Comparison of ENCODE assay signal across 11 mouse cellular contexts in the genomic region with DNA sequence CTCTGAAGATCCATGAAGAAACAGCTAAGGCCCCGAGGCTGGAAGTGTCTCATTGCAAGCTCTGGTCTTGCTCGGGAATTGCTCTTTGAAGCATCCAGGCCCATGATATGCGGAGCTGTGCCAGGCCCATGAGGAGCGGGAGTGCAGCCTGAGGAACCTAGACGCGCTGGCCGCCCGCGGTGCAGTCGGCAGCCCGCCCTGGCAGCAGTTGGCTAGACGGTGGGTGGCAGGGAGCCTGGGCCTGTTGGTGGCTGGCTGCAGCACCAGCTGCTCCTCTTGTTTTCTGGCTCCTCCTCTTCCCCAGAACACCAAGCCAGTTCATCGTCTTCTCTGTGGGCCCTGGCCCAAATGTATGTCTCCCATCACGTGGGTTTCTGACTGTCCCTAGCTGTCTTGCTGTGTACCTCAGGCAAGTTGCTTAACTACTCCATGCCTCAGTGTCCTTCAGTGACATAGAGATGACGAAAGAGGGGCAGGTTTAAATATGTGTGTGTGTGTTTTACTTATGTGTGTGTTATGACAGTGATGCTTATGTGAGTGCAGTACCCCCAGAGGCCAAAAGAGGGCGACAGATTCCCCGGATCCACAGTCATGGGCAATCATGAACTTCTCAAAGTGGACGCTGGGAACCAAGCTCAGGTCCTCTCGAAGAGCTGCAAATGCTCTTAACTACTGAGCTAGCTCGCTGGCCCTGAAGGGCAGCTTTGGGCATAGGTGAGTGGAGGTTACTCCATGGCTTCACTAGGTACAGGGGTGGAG. TPM values are rescaled to one million over a fixed set of nuclear protein-coding genes. Genes with fewer than 3 reads are reported as not detected.
DNase-seq lines count a peak whose midpoint lies in the region; ATAC-seq and TF ChIP-seq lines count a peak whose summit lies in the region.
"Had no signal": no experiment of that assay in that cellular context is flagged by ENCODE, and none has a peak within 500 bp of the region (broad histone marks: within the 10 kb centered on the region; RNA-seq: fewer than 3 reads in every experiment).

No protein-coding gene starts in this region.

- peak; percentile 48; the same call in 1 of the 2 replicates for ATAC-seq in hindbrain, embryonic 16.5 days
- no peak for ATAC-seq in hindbrain, embryonic 12.5 days (ENCODE audit: low FRiP score)
- no peak for ATAC-seq in lung, embryonic 14.5 days (ENCODE audit: insufficient read depth)
- ATAC-seq in CD4-positive, CD25-positive, alpha-beta regulatory T cell, adult 4 months, result no peak

- 90% methylated on average over 20 of the region's 20 CpGs for WGBS in hindbrain, embryonic 16.5 days
- 89% methylated on average over 20 of the region's 20 CpGs for WGBS in hindbrain, embryonic 12.5 days
- WGBS in lung, embryonic 14.5 days, result 90% methylated on average over 20 of the region's 20 CpGs

- H3K9me3 ChIP-seq in hindbrain, embryonic 16.5 days (ENCODE audit: control insufficient read depth, low read length), result peaks cover 7% of the 10 kb centered on the region; the same call in 1 of the 2 replicates
- peaks cover 10% of the 10 kb centered on the region; the same call in 1 of the 2 replicates for H3K9me3 ChIP-seq in hindbrain, embryonic 12.5 days (replicated peaks)
- peaks cover 6% of the 10 kb centered on the region; the same call in 1 of the 2 replicates for H3K9me3 ChIP-seq in lung, embryonic 14.5 days (ENCODE audit: low read depth, low read length)

- H3K4me1 ChIP-seq in hindbrain, embryonic 16.5 days (ENCODE audit: control insufficient read depth, insufficient read depth, low read depth, low read length), result no peaks in the 10 kb centered on the region
- H3K4me1 ChIP-seq in hindbrain, embryonic 12.5 days, result no peaks in the 10 kb centered on the region
- no peaks in the 10 kb centered on the region for H3K4me1 ChIP-seq in lung, embryonic 14.5 days (ENCODE audit: insufficient read depth)

- no peak overlapping the region for H3K4me3 ChIP-seq in hindbrain, embryonic 16.5 days (ENCODE audit: low read length)
- no peak overlapping the region for H3K4me3 ChIP-seq in hindbrain, embryonic 12.5 days
- H3K4me3 ChIP-seq in lung, embryonic 14.5 days (ENCODE audit: low read depth, low read length), result no peak overlapping the region
- H3K4me3 ChIP-seq: erythroblast, embryonic 14.5 days had no signal

- no peaks in the 10 kb centered on the region for H3K27me3 ChIP-seq in hindbrain, embryonic 16.5 days (replicated peaks; ENCODE audit: control insufficient read depth, insufficient read depth, low read length)
- no peaks in the 10 kb centered on the region for H3K27me3 ChIP-seq in hindbrain, embryonic 12.5 days
- no peaks in the 10 kb centered on the region for H3K27me3 ChIP-seq in lung, embryonic 14.5 days (ENCODE audit: insufficient read depth, low read length)

- H3K4me2 ChIP-seq in hindbrain, embryonic 16.5 days (ENCODE audit: low read length), result no peak overlapping the region
- H3K4me2 ChIP-seq in hindbrain, embryonic 12.5 days (replicated peaks), result no peak overlapping the region
- H3K4me2 ChIP-seq in lung, embryonic 14.5 days, result no peak overlapping the region

- TF ChIP-seq CTCF in lung, embryonic 14.5 days (IDR thresholded peaks at IDR 0.05; ENCODE audit: low read depth), result peak; percentile 45

- no peak overlapping the region for H3K27ac ChIP-seq in hindbrain, embryonic 16.5 days (ENCODE audit: low read depth, low read length)
- H3K27ac ChIP-seq in hindbrain, embryonic 12.5 days, result no peak overlapping the region
- no peak overlapping the region for H3K27ac ChIP-seq in lung, embryonic 14.5 days (ENCODE audit: low read depth)

- DNase-seq in lung, embryonic 14.5 days, result no peak
- no peak for DNase-seq in lung, postnatal 25 days (ENCODE audit: low spot score)
- peak; percentile 27 for DNase-seq in brain, adult 2 months (ENCODE audit: low read depth, low spot score)
- DNase-seq in naive thymus-derived CD4-positive, alpha-beta T cell, adult 2 months (ENCODE audit: low read depth), result peak; percentile 5
- DNase-seq in spleen, postnatal 14 days (ENCODE audit: low spot score in 2 of 2), result no peak
- DNase-seq: kidney, postnatal 10 days; lung, postnatal 4 days had no signal

- H3K36me3 ChIP-seq in hindbrain, embryonic 16.5 days (ENCODE audit: control insufficient read depth, insufficient read depth, low read length), result no peaks in the 10 kb centered on the region
- H3K36me3 ChIP-seq in hindbrain, embryonic 12.5 days, result no peaks in the 10 kb centered on the region
- H3K36me3 ChIP-seq in lung, embryonic 14.5 days (ENCODE audit: insufficient read depth), result no peaks in the 10 kb centered on the region

- H3K9ac ChIP-seq in hindbrain, embryonic 16.5 days (ENCODE audit: low read depth, low read length), result no peak overlapping the region
- no peak overlapping the region for H3K9ac ChIP-seq in hindbrain, embryonic 12.5 days
- H3K9ac ChIP-seq in lung, embryonic 14.5 days, result no peak overlapping the region

RNA-seq across cellular contexts. Expression of a gene that starts 57.3 kb away (rescaled TPM):
- polyA plus RNA-seq in hindbrain, embryonic 16.5 days (2015; fragmentation: Nextera tagmentation; extraction: Ambion mirVana), result 25.1 and 26.7 TPM in 2 replicates
- polyA plus RNA-seq in hindbrain, embryonic 12.5 days (2016; fragmentation: Nextera tagmentation; extraction: Ambion mirVana), result 7.2 and 10.1 TPM in 2 replicates
- 196 and 198 TPM in 2 replicates for polyA plus RNA-seq in lung, embryonic 14.5 days (2014; fragmentation: Nextera tagmentation; extraction: Ambion mirVana)
- not detected for polyA plus RNA-seq in CD4-positive, CD25-positive, alpha-beta regulatory T cell, adult 4 months (2017; shearing (Covaris generic))
- polyA plus RNA-seq: erythroblast, embryonic 14.5 days had no signal

Comparison
In these comparisons a context has a peak if more than half of its experiments do, and no peak if none do; other contexts are left out.
1. DNase-seq: peak in brain, adult 2 months (single experiment) and naive thymus-derived CD4-positive, alpha-beta T cell, adult 2 months (single experiment); none in lung, embryonic 14.5 days (single experiment), lung, postnatal 25 days (single experiment) and spleen, postnatal 14 days (0 of 2).